Mouse (Mus musculus): ENCODE measurements around the gene Igflr1.

Igflr1 gene

GRCm38 (mm10) chr7:30588676-30589434 is 23.6 kb downstream of the Igflr1 start, which contains the start of gene Kmt2b:
Gene Kmt2b (minus strand): TSS chr7:30588726.
- peak; percentile 93 to 97 for DNase-seq (ENCODE audit: low spot score in 2 of 2)

DNA sequence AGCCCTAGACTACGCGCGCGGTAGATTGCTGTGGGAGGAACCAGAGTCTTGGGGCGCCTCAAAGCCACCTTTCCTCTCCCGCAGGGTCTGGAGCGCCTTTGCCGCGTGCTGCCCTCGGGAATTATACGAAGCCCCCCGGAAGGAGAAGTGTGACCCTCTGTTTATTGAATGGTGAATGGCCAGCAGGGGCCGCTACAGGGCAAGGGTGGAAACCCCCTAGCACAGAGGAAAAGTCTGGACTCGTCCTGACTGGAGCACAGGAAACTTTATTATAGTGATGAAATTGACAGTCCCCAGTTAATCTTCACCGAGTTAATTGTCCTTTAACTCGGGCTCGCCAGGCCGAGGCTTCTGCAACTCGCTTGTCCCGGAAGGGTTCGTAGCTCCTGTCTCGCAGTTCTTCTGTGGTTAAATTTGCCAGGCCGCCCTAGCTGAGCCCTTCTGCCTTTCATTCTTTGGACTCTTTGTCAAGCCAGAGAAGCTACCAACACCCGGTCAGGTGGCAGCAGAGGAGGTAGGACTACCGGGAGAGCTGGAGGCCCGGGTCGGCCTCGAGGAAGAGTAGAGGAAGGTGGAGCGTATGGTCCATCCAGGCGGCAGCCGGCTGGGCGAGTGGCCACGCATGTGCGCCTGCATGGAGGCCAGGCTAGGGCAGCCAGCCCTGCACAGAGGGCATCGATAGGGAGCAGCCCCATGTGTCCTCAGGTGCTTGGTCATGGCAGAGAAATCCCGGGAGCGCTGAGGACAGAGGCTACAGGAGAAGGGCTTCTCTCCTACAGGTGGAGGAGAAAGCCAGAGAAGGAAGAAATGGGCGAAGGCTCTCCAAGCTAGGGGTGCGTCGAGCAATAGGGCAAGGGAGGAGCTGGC is 24.4 kb downstream of the Igflr1 start:
- DNase-seq (ENCODE audit: low spot score in 2 of 2): peak; percentile 66 to 77

- no peak for DNase-seq (ENCODE audit: low spot score in 2 of 2)
Measured at GRCm38 (mm10) chr7:30590927-30591604, 25.8 kb downstream of the Igflr1 start.

DNA sequence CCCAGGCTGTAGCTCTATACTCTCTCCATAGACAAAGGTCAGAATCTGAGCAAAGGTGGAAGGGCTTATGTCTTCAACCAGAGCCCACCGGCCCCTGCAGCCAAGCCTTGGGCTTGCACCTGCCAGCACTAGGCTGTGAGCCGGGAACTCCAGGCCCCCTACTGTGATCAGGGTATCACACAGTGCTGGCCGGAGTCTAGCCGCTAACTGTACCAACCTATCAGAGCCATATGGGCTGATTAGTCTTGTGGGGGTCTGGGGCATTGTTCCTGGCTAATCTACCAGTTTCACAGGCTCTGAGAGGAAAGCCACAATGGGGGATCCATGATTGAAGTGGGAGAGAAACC is 26.4 kb downstream of the Igflr1 start:
- no peak for DNase-seq (ENCODE audit: low spot score in 2 of 2)

GRCm38 (mm10) chr7:30592772-30593423 is 27.7 kb downstream of the Igflr1 start:
- DNase-seq (ENCODE audit: low spot score in 2 of 2): no peak

DNA sequence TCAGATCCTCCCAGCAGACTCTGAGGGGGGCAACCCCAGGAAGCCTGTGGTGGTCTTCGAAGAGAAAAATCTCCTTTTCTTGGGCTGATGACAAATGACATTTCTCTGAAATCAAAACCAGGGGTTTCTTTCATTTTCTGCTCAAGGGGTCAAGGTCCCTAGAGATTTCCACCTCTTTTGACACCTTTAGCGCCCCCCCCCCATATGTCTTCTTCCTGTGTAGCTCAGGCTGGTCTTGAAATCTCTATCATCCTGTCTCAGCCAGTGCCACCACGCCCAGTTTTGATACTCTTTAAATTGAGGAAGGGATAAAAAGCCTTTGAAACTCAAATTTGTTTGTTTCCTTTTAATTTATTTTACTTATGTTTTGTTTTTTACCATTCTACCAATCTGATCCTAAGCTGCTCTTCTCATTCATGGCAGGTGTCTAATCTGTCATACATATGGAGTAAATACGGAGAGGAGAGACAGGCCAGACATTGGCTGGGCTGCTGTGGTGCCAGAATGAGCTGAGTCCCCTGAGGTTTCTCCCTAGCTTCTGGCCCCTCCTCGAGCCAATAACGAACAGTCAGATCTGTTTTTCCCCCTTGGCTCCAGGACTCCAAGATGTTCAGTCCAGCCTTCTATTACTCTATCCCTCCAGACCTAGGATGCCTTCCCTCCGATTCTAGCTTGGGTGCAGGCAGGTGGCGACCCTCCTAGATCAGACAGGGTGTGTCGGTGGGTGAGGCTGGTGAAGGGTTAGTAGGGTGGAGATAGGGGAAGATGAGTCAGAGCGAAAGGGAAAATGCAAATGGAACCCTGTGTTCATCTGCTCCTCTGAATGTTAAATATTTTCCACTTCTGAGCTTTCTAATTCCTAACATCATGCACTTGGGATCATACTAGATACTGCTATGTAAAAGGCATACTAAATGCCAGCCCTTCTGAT is 28.6 kb downstream of the Igflr1 start:
- no peak for DNase-seq (ENCODE audit: low spot score in 2 of 2)

- DNase-seq (ENCODE audit: low spot score in 2 of 2): no peak
Measured at GRCm38 (mm10) chr7:30594510-30595024, 29.3 kb downstream of the Igflr1 start.

GRCm38 (mm10) chr7:30596093-30596492 is 30.9 kb downstream of the Igflr1 start:
- no peak for DNase-seq (ENCODE audit: low spot score in 2 of 2)

- no peak for DNase-seq (ENCODE audit: low spot score in 2 of 2)
Measured at GRCm38 (mm10) chr7:30596811-30597210, 31.6 kb downstream of the Igflr1 start.

GRCm38 (mm10) chr7:30598786-30599185 is 33.6 kb downstream of the Igflr1 start, which contains the start of gene Zbtb32:
Gene Zbtb32 (minus strand): TSS chr7:30598909.
- DNase-seq (ENCODE audit: low spot score in 2 of 2): no peak

GRCm38 (mm10) chr7:30599933-30600353 is 34.7 kb downstream of the Igflr1 start:
- DNase-seq (ENCODE audit: low spot score in 2 of 2): peak; percentile 85 to 87

DNA sequence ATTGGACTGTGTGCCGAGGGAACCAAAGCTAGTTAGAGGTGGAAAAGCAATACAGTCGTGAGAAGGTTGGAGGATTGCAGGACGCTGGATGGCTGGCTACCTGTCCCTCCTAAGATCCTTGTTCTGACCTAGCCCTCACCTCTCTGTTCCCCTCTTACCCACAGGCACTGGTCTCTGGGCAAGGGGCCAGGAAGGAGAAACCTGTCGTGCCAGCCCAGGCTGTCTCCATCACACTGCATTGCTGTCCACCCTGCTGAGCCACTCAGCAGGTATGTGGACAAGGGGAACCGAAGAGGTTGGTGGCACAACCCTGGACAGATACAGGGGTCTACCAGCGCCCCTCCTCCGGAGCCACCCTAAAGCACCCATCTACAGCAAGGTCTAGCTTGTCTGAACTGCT is 35.4 kb downstream of the Igflr1 start:
- DNase-seq (ENCODE audit: low spot score in 2 of 2): no peak

DNA sequence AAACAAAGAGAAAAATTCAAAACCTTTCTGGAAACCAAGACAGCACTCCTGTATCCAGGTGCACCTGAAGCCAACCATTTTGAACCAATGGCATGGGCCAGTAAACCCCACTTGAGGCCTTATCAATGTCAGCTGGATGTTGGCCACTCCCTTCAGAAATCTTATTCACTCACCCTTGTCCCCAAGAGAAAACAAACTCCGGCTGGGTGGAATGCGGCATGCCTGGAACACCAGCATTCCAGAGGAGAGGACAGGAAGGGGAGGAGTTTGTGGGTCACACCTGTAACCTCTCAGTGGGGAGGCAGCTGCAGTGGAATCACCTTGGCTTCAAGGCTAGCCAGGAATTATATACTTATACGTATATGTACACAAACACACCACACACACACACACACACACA is 37.4 kb downstream of the Igflr1 start:
- no peak for DNase-seq (ENCODE audit: low spot score in 2 of 2)

- DNase-seq (ENCODE audit: low spot score in 2 of 2): no peak
Measured at GRCm38 (mm10) chr7:30604424-30604823, 39.2 kb downstream of the Igflr1 start.

DNA sequence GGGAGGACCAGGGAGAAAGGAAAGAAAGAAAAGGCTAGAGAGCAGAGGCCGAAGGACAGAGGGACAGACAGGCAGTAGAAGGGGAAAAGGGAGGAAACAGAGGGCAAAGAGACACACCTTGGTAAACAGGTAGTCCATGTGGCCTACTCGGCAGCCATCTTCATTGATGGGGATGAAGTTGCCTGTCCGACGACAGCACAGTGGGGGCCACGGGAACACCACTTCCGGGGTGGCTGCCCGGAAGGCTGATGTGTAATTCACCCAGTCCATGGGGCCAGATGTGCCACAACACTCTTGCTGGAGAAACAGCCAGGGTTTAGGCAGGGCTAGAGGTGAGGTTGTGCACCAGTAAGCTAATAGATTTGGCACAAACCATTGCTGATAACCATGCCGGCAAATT is 39.7 kb downstream of the Igflr1 start:
- no peak for DNase-seq (ENCODE audit: low spot score in 2 of 2)

DNA sequence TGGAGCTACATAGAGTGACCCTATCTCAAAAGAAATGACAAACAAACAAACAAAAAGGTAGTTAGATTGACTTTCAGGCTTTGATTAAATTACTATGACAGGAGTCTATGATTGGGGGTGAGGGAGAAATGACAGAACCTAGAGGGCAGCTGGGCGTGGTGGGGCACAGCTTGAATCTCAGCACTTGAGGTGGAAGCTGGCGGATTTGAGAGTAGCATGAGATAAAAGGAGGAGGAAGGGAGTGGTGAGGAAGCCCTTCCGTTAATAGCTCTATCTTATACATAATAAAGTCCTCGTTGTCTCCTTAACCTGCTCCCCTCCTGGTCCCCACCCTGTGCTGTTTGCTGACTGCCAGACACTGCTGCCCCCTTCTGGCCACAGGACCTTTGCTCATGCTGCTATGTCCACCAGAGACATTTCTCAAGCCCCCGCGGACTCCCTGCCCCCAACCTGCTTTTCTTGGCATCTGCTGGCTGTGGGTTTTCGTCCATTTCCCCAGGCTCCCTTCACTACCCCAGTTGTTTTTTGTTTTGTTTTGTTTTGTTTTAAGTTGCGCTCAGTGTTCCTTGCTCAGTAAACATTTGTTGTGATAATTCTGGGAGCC is 42.6 kb downstream of the Igflr1 start:
- no peak for DNase-seq (ENCODE audit: low spot score in 2 of 2)

DNA sequence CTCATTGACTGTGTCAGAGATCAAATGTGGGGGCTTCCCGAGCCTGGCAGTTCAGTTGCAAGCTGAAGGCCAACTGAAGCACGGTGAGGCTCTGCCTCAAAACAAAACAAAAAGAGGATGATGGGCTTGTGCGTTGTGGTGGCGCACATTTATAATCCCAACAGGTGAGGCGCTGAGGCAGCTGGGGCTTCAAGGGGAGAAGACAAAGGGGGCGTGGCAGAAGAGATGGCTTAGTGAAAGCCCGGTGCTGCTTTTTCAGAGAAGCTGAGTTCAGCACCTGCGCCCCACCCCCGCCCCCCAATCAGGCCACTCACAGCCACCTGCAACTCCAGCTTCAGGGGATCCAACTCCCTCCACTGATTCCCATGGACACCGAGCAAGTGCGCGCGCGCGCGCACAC is 43.2 kb downstream of the Igflr1 start:
- no peak for DNase-seq (ENCODE audit: low spot score in 2 of 2)

DNA sequence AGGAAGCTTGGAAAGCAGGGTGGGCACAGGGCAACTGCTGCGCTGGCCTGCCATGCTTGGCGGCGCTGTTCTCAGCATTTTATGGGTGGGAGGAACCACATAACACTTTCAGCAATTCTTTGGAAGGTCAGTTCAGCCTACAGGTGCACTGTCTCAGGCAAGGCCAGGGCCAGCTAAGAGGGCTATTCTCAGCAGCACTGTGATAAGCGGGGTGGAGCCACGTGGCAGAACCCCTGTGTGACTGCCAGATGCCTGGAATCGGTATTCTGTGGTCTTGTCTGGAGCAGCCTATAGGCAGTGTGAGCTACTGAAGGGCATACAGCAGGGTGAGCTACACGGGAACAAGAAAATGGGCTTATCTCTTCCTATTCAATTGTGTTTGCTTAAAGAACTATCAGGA is 44.8 kb downstream of the Igflr1 start:
- DNase-seq (ENCODE audit: low spot score in 2 of 2): no peak

- no peak for DNase-seq (ENCODE audit: low spot score in 2 of 2)
Measured at GRCm38 (mm10) chr7:30612654-30613402, 47.6 kb downstream of the Igflr1 start, which contains the start of gene Upk1a. Gene Upk1a (minus strand): TSS chr7:30612847.
